Mouse (Mus musculus) C2C12 (cell line): Measurements from ENCODE around the gene Mrgpre.

ENCODE experiments used
- CTCF ChIP-seq: IDR thresholded peaks from one replicate; pipeline ENCODE4 v1.5.1; 2011; ENCODE audit not compliant: control insufficient read depth, insufficient read depth, insufficient read length
- MAX ChIP-seq: IDR thresholded peaks from one replicate; pipeline ENCODE4 v1.6.1; 2011; ENCODE audit warnings: mild to moderate bottlenecking, control low read depth
- MYOD1 ChIP-seq: IDR thresholded peaks from one replicate; pipeline ENCODE4 v1.6.1; 2011; ENCODE audit warnings: low read depth; ENCODE audit not compliant: control insufficient read depth, insufficient read length

DNA sequence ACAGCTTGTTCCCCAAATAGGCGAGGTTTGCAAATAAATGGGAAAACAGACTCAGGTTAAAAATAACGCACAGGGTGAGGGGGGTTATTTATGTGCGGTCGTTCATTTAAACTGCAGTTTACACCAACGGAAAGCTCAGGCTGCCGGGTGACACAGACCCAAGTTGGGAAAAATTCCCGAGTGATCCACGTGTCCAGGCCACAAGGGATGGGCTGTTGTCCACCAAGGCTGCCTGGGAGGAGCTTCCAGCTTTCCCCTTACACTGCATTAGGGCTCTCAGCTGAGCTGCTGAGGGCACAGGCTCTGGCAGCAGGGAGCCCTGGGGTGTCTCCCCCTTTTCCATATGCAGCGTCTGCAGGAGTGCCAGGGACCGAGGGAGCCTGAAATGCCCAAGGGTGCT lies 54.4 kb downstream of the Mrgpre start:
- TF ChIP-seq CTCF (no peak), MYOD1 (no peak), MAX (no peak)
